Mouse (Mus musculus) left cerebral cortex, adult 9 months (tissue): ENCODE measurements at regions not wholly inside any gene's neighbourhood (a gene's known extent, or its start where the extent isn't known, plus 50 kb on each side); places are given as distances from the start of the nearest gene placed in this dataset.

Experiments
- DNase-seq, 2 experiments: peaks; one replicate each; pipeline ENCODE4 v3.0.0; 2022; ENCODE audit warnings: low spot score in 2 of 2

- no peak for DNase-seq
These were observed 561.1 kb downstream of the Adgrl2 start for GRCm38 (mm10) chr3:148429012-148429865.

GRCm38 (mm10) chr3:148424089-148424488, 566.3 kb downstream of the Adgrl2 start:
- no peak for DNase-seq

- no peak for DNase-seq
These were observed 567.0 kb downstream of the Adgrl2 start for GRCm38 (mm10) chr3:148423383-148423782.

- no peak for DNase-seq
These were observed 567.6 kb downstream of the Adgrl2 start for GRCm38 (mm10) chr3:148422720-148423119.

GRCm38 (mm10) chr3:148422205-148422604, 568.1 kb downstream of the Adgrl2 start:
- DNase-seq, result no peak

- no peak for DNase-seq
These were observed 570.1 kb downstream of the Adgrl2 start for GRCm38 (mm10) chr3:148420303-148420702.

GRCm38 (mm10) chr3:148419462-148420074, 570.8 kb downstream of the Adgrl2 start:
- no peak for DNase-seq

GRCm38 (mm10) chr3:148418067-148418466, 572.3 kb downstream of the Adgrl2 start:
- no peak for DNase-seq

GRCm38 (mm10) chr3:148415443-148415842, 574.9 kb downstream of the Adgrl2 start:
- no peak for DNase-seq

- no peak for DNase-seq
These were observed 577.3 kb downstream of the Adgrl2 start for GRCm38 (mm10) chr3:148413027-148413426.

GRCm38 (mm10) chr3:148412191-148412590, 578.2 kb downstream of the Adgrl2 start:
- DNase-seq, result no peak

GRCm38 (mm10) chr3:148398349-148398748, 592.0 kb downstream of the Adgrl2 start:
- no peak for DNase-seq

- no peak for DNase-seq
These were observed 602.8 kb downstream of the Adgrl2 start for GRCm38 (mm10) chr3:148387550-148387949.

- no peak for DNase-seq
These were observed 604.6 kb downstream of the Adgrl2 start for GRCm38 (mm10) chr3:148385712-148386111.

- no peak for DNase-seq
These were observed 609.3 kb downstream of the Adgrl2 start for GRCm38 (mm10) chr3:148381057-148381456.

GRCm38 (mm10) chr3:148363331-148363730, 627.0 kb downstream of the Adgrl2 start:
- no peak for DNase-seq

GRCm38 (mm10) chr3:148362453-148362864, 627.9 kb downstream of the Adgrl2 start:
- DNase-seq, result no peak

GRCm38 (mm10) chr3:148343633-148344361, 646.6 kb downstream of the Adgrl2 start:
- DNase-seq, result peak in 1 of 2 experiments; percentile 3

- DNase-seq, result no peak
These were observed 647.1 kb downstream of the Adgrl2 start for GRCm38 (mm10) chr3:148343256-148343632.

- DNase-seq, result no peak
These were observed 651.1 kb downstream of the Adgrl2 start for GRCm38 (mm10) chr3:148339258-148339657.

GRCm38 (mm10) chr3:148336640-148337039, 653.7 kb downstream of the Adgrl2 start:
- no peak for DNase-seq

- no peak for DNase-seq
These were observed 654.3 kb downstream of the Adgrl2 start for GRCm38 (mm10) chr3:148336091-148336511.
